15 mouse cellular contexts compared by ENCODE assay signal in the genomic region with DNA sequence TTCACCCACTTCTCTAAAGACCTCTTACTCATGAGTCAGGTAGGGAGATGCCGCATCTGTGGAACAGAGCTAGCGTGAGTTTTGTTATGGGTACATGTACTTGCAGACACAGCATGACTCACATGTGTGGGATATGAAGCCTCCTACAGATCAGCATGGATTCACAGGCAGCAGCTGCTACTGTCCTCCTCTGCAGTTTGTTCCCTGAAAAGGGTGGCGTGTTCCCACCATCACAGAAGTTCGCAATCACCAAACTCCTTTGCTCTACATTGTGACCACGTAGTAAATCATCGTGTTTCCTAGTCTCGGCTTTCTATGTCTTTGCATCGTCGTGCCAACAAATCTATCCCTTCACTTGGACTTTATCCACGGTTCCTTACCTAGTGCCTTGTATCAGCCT.
DNase-seq lines count a peak whose midpoint lies in the region; TF ChIP-seq lines count a peak whose summit lies in the region.
"Had no signal": no experiment of that assay in that cellular context is flagged by ENCODE, and none has a peak within 500 bp of the region (broad histone marks: within the 10 kb centered on the region; RNA-seq: fewer than 3 reads in every experiment).

No protein-coding gene starts in this region.

- H3K36me3 ChIP-seq in C2C12 (ENCODE audit: control insufficient read depth, insufficient read depth) (no peaks in the 10 kb centered on the region), myocyte (ENCODE audit: control insufficient read depth, insufficient read depth) (no peaks in the 10 kb centered on the region)
- no peaks in the 10 kb centered on the region for H3K36me3 ChIP-seq in thymus, adult 2 months (ENCODE audit: control insufficient read depth, insufficient read depth, low read length)
- H3K36me3 ChIP-seq: embryonic facial prominence, embryonic 12.5 days; heart, embryonic 12.5 days; limb, embryonic 12.5 days had no signal

- H3K79me2 ChIP-seq in C2C12 (ENCODE audit: control insufficient read depth, insufficient read depth) (no peaks in the 10 kb centered on the region), myocyte (ENCODE audit: control insufficient read depth, insufficient read depth) (no peaks in the 10 kb centered on the region)

- no peak overlapping the region for H3K4me3 ChIP-seq in C2C12 (ENCODE audit: insufficient read depth, poor library complexity, severe bottlenecking)
- H3K4me3 ChIP-seq in myocyte, result no peak overlapping the region
- H3K4me3 ChIP-seq in thymus, adult 2 months (ENCODE audit: control insufficient read depth, insufficient read depth, low read length), result no peak overlapping the region
- H3K4me3 ChIP-seq: embryonic facial prominence, embryonic 12.5 days; heart, embryonic 12.5 days; limb, embryonic 12.5 days had no signal

- no peak overlapping the region for H3K27ac ChIP-seq in thymus, adult 2 months (ENCODE audit: control insufficient read depth, insufficient read depth, low read length)
- H3K27ac ChIP-seq: embryonic facial prominence, embryonic 12.5 days; limb, embryonic 12.5 days had no signal

- H3K79me3 ChIP-seq in C2C12 (ENCODE audit: low read depth), result no peaks in the 10 kb centered on the region

- TF ChIP-seq CTCF in C2C12 (IDR thresholded peaks at IDR 0.05; ENCODE audit: control insufficient read depth, insufficient read depth, insufficient read length), result no peak
- no peak for TF ChIP-seq CTCF in thymus, adult 2 months (IDR thresholded peaks at IDR 0.05; ENCODE audit: borderline replicate concordance, control insufficient read depth, extremely low read depth, insufficient read depth, low read length, poor library complexity)

- DNase-seq in frontal cortex, postnatal 25 days (ENCODE audit: low spot score in 2 of 2), result peak; percentile 27 to 61
- peak; percentile 17 to 26 for DNase-seq in layer of hippocampus, postnatal 25 days (ENCODE audit: extremely low spot score in 1 of 2, low spot score in 1 of 2)
- DNase-seq in gastrocnemius, postnatal 25 days, result no peak
- DNase-seq in thymus, adult 2 months, result no peak
- no peak for DNase-seq in heart, adult 11 months
- no peak for DNase-seq in cerebellum, adult 18-20 months
- DNase-seq: adrenal gland, postnatal 14 days; cerebellum, postnatal 14 days; gastrocnemius, postnatal 10 days; thymus, postnatal 36 days had no signal

- H3ac ChIP-seq in C2C12 (ENCODE audit: control insufficient read depth, insufficient read length, low read depth) (no peak overlapping the region), myocyte (ENCODE audit: control insufficient read depth, insufficient read length) (no peak overlapping the region)

- peak overlapping the region; percentile 50 for H3K4me2 ChIP-seq in myocyte (ENCODE audit: low read depth)
- H3K4me2 ChIP-seq: embryonic facial prominence, embryonic 12.5 days; heart, embryonic 12.5 days; limb, embryonic 12.5 days had no signal

- H3K4me1 ChIP-seq in thymus, adult 2 months (replicated peaks; ENCODE audit: control insufficient read depth, insufficient read depth, low read length), result no peaks in the 10 kb centered on the region
- H3K4me1 ChIP-seq: embryonic facial prominence, embryonic 12.5 days; heart, embryonic 12.5 days; limb, embryonic 12.5 days had no signal

- 85% methylated on average over 10 of the region's 10 CpGs for WGBS in thymus, adult 2 months

- H3K27me3 ChIP-seq in C2C12 (ENCODE audit: control insufficient read depth, insufficient read depth, insufficient read length), result no peaks in the 10 kb centered on the region
- no peaks in the 10 kb centered on the region for H3K27me3 ChIP-seq in myocyte (ENCODE audit: control insufficient read depth, insufficient read depth, insufficient read length)
- no peaks in the 10 kb centered on the region for H3K27me3 ChIP-seq in thymus, adult 2 months (ENCODE audit: control insufficient read depth, insufficient read depth, low read length)
- H3K27me3 ChIP-seq: embryonic facial prominence, embryonic 12.5 days; heart, embryonic 12.5 days; limb, embryonic 12.5 days had no signal

- no peak for TF ChIP-seq POLR2A in myocyte (IDR thresholded peaks at IDR 0.05; ENCODE audit: insufficient read length, low read depth)
- no peak for TF ChIP-seq POLR2A in thymus, adult 2 months (IDR thresholded peaks at IDR 0.05; ENCODE audit: control insufficient read depth, extremely low read depth, insufficient read depth, low read length, poor library complexity)

TF ChIP-seq in C2C12, 6 proteins besides CTCF, POLR2A, EP300 and RAD21:
- TF ChIP-seq USF1 (IDR thresholded peaks at IDR 0.05; ENCODE audit: low read depth) (no peak), MYOD1 (IDR thresholded peaks at IDR 0.05; ENCODE audit: control insufficient read depth, insufficient read length, low read depth) (peak; percentile 55)

TF ChIP-seq in myocyte, 11 proteins besides CTCF, POLR2A, EP300 and RAD21:
- TF ChIP-seq E2F4 (IDR thresholded peaks at IDR 0.05; ENCODE audit: insufficient read depth) (no peak), MYOD1 (IDR thresholded peaks at IDR 0.05; ENCODE audit: control insufficient read depth in 1 of 3, insufficient read length in 2 of 3, low read depth in 2 of 3) (peak in 2 of 3 experiments; percentile 67 to 68)

Comparison
In these comparisons a context has a peak if more than half of its experiments do, and no peak if none do; other contexts are left out.
1. DNase-seq: peak in frontal cortex, postnatal 25 days (2 of 2) and layer of hippocampus, postnatal 25 days (2 of 2); none in gastrocnemius, postnatal 25 days (single experiment), thymus, adult 2 months (single experiment), heart, adult 11 months (single experiment) and cerebellum, adult 18-20 months (0 of 2).